Mouse (Mus musculus) Patski (cell line): Measurements from ENCODE around the gene Cuedc1. TPM values are rescaled to one million over a fixed set of nuclear protein-coding genes. Genes with fewer than 3 reads are reported as not detected.

Experiments used
- ATAC-seq: fragments of 100-300 bp; one replicate; pipeline ENCODE4 v1.8.0; 2021
- CTCF ChIA-PET: fragments of 350-600 bp; sonication (Branson Sonifier 250); formaldehyde crosslinking; loops from one replicate; lab custom pipeline; 2022; ENCODE audit warnings: inconsistent platforms; lab: Charles Lee
- POLR2A ChIA-PET: fragments of 350-600 bp; sonication (Branson Sonifier 250); formaldehyde crosslinking; loops from one replicate; lab custom pipeline; 2022; ENCODE audit warnings: antibody characterized with exemption, inconsistent platforms; lab: Charles Lee
- DNase-seq: peaks from one replicate; pipeline ENCODE4 v3.0.0-alpha.2; 2011; ENCODE audit warnings: low read depth, low spot score
- H3K27me3 ChIP-seq: fragments of 371-371 bp; one replicate; pipeline ENCODE4 v1.5.1; 2021
- CTCF ChIP-seq: fragments of 100-300 bp; IDR thresholded peaks from one replicate; pipeline ENCODE4 v1.5.1; 2021
- in situ Hi-C: fragments of 300-500 bp; cut with MboI; formaldehyde crosslinking; loops from 3 replicates; pipeline ENCODE4 v1.11.1; 2018; ENCODE audit warnings: low pct_unique_long_range_greater_than_20kb, mixed read lengths
- polyA plus RNA-seq: library from polyadenylated mRNA; unstranded; gene quantifications from one replicate; pipeline ENCODE4 v1.2.3, GENCODE M21; 2021

The Cuedc1 gene
- polyA plus RNA-seq, 1 experiment from 2014 or later: 42.0 TPM

DNA sequence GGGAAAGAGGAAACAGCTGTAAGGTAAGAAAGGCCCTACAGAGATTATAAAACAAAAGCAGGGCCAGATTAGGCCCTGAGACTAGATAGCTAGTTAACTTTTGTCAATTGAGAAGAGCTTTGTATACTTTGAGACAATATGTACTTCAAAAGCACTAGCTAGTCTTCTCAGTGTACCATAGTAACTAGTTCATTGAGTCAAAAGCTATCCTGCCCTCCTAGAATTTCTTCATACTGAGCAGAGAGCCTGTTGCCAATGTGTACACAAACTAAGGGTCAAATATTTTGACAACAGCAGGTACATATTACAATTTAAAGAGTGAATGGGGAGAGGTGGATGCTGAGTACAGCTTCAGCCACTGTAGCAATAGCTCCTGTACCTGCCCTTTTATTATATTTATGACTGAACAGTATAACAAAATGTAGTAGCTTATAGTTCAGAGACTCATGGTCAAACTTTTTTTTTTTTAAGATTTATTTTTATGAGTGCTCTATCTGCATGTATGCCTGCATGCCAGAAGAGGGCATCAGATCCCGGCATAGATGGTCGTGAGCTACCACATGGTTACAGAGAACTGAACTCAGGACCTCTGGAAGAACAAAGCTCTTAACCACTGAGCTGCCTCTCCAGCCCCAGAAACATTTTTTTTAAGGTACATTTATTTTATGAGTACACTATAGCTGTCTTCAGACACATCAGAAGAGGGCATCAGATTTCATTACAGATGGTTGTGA lies 35.8 kb upstream of the Cuedc1 start:
- ChIA-PET POLR2A (interaction anchor here (0.6 to 1.6 kb wide), 4 partner anchors 99 to 453 kb away, joined by 3 to 6 read pairs (median 4); no protein-coding TSS in a partner anchor), CTCF (interaction anchor here (0.7 to 4.6 kb wide), 11 partner anchors 9 to 153 kb away, joined by 3 to 58 read pairs (median 4); no protein-coding TSS in a partner anchor)
- DNase-seq: no peak
- peak; percentile 63 for TF ChIP-seq CTCF
- H3K27me3 ChIP-seq: no peaks in the 10 kb centered on the region
- in situ Hi-C loops: no loop called here
- ATAC-seq: no peak

DNA sequence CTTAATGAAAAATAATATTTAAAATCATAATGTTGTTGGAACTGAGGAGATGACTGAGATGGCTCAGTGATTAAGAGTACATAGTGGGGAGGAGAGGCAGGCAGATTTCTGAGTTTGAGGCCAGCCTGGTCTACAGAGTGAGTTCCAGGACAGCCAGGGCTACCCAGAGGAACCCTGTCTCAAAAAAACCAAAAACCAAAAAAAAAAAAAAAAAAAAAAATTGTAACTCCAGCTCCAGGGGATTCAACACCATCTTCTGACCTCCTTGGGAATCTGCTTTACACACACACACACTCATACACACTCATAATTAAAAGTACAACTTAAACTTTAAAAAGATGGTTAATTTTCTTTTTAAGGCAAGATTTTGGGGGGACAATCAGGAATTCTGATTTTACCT lies 32.1 kb upstream of the Cuedc1 start:
- ATAC-seq (no peak), DNase-seq (no peak)
- ChIA-PET POLR2A (no interaction called here), CTCF (interaction anchor here (1.2 to 1.9 kb wide), 5 partner anchors 13 to 131 kb away, joined by 3 to 7 read pairs (median 4); no protein-coding TSS in a partner anchor)
- H3K27me3 ChIP-seq: no peaks in the 10 kb centered on the region
- in situ Hi-C loops: no loop called here
- TF ChIP-seq CTCF: no peak

DNA sequence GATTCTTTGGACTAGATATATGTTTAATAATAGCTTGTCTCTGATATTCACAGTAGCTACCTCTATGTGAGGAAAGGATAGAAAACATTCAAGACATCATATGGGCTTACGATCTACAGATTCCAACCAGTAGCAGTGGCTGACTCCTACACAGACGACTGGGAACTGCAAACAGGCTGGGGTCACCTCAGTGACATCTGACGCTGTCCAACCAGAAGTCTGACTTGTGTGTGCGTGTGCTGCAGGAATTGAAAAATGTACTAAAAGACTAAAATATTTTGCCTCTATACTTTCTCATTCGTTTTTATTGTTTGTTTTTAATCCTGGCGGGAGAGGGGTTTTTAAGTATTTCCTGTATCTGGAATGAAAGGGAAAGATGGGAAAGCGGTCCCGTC lies 30.7 kb upstream of the Cuedc1 start:
- CTCF ChIA-PET: interaction anchor here (0.7 to 1.9 kb wide), 7 partner anchors 8 to 129 kb away, joined by 3 to 7 read pairs (median 4); no protein-coding TSS in a partner anchor
- H3K27me3 ChIP-seq: no peaks in the 10 kb centered on the region
- ATAC-seq (no peak), DNase-seq (no peak)
- no peak for TF ChIP-seq CTCF
- POLR2A ChIA-PET: interaction anchor here (0.5 to 3.1 kb wide), 6 partner anchors 10 to 1125 kb away, joined by 3 to 20 read pairs (median 5); no protein-coding TSS in a partner anchor
- in situ Hi-C loops: no loop called here

DNA sequence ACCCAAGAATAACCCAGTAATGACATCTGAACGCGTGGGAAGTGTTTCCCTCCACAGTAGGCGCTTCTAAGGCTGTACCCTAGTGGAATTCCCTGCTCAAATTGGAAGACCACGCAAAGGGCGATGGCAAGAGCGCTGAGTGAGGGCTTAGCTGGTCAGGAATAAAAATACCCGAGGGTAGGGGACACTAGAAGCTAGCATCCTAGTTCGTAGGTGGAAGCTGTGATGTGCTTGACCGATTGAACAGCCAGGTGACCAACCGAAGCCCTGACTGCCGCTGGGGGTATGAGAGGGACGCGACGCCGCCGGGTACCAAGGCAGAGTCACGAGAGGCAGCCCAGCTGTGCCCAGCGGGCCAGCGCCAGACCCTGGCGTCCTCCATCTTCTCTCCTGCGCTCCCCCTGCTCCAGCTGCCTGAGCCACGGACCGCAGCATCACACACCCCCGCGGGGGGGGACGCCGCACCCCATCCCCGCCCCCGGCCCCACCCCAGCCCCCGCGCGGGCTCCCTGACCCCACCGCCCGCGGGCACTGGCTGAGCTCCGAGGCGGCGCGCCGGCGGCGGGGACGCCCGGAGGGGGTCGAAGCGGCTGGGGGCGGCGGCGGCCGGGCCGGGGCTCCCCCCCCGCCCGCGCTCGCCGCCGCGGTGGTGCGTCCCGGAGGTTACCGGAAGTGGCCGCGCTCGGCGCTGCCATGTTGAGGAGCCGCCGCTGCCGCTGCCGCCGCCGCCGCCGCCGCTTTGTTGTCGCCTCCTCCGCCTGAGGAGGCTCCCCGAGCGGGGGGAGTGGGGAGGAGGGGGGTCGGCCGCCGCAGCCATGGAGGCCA lies 30.1 kb upstream of the Cuedc1 start, which contains the start of gene Vezf1:
Gene Vezf1, plus strand, starts transcription at position 694 of the 825 bp plus-strand sequence.
- DNase-seq (no peak), ATAC-seq (peak; percentile 71)
- ChIA-PET CTCF (interaction anchor here (0.7 to 1.8 kb wide), 4 partner anchors 9 to 129 kb away, joined by 3 to 6 read pairs (median 4); no protein-coding TSS in a partner anchor), POLR2A (interaction anchor here (0.5 to 3.1 kb wide), 7 partner anchors 10 to 1125 kb away, joined by 3 to 20 read pairs (median 4); no protein-coding TSS in a partner anchor)
- H3K27me3 ChIP-seq: no peaks in the 10 kb centered on the region
- in situ Hi-C loops: no loop called here
- TF ChIP-seq CTCF: no peak

DNA sequence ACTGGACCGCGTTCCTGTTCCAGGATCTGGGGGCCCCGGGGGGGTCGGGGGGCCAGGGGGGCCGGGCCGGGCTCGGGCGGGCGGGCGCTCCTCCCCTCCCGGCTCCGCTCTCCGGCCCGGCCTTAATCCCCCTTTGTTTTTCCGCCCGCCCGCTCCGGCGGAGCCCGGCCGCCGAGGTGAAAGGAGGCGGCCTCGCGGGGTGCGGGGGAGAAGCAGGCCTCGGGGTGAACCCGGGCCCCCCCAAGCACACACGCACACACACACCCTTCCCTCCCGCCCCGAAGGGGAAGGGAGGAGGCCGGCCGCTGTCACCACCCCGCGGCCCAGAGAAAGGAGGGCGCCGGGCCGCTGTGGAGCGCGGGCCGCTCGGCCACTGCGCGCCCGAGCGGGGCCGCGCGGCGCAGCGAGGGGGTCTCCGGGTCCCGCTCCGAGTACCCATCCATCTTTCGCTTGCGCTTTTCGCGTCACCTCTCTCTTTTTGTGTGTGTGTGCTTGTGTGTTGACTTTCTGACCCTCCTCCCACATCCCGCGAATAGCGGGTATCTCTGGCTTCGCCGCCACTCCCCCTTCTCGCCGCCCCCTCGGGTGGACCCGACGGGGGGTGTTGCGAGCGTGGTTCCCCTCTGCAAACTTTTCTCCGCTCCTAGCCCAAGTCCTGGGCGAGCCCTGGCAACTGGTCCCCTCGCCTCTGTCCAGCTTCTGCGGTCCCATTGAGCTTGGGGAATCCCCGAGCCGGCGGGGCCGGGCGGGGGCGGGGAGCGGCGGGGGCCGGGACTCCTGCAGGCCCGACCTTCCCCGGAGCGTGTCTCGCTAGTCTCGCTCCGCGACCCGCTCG lies 29.2 kb upstream of the Cuedc1 start:
- TF ChIP-seq CTCF: no peak
- POLR2A ChIA-PET: interaction anchor here (0.7 to 3.1 kb wide), 5 partner anchors 9 to 199 kb away, joined by 3 to 20 read pairs (median 4); no protein-coding TSS in a partner anchor
- in situ Hi-C loops: no loop called here
- CTCF ChIA-PET: interaction anchor here (0.8 to 4.9 kb wide), 6 partner anchors 10 to 128 kb away, joined by 3 to 27 read pairs (median 8); no protein-coding TSS in a partner anchor
- DNase-seq (no peak), ATAC-seq (peak; percentile 58)
- no peaks in the 10 kb centered on the region for H3K27me3 ChIP-seq

DNA sequence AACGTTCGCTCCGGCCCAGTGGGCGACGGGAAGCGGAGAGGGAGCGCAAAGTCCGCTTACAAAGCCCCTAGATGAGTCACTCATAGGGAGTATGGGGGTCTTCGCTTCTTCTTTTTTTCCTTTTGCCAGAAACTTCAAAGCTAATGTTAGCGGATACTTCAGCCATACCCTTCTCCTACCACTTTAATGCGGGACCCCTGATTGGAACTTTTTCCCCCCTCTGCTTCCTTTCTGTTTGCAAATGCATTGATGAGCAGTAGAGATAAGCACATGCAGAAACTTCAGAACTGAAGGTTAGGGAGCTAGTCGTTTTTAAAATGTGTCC lies 28.6 kb upstream of the Cuedc1 start:
- in situ Hi-C loops: no loop called here
- ChIA-PET POLR2A (interaction anchor here (0.6 to 3.1 kb wide), 7 partner anchors 10 to 119 kb away, joined by 3 to 20 read pairs (median 4); no protein-coding TSS in a partner anchor), CTCF (interaction anchor here (0.6 to 4.9 kb wide), 8 partner anchors 10 to 127 kb away, joined by 3 to 27 read pairs (median 6); no protein-coding TSS in a partner anchor)
- DNase-seq (no peak), ATAC-seq (no peak)
- no peak for TF ChIP-seq CTCF
- no peaks in the 10 kb centered on the region for H3K27me3 ChIP-seq

DNA sequence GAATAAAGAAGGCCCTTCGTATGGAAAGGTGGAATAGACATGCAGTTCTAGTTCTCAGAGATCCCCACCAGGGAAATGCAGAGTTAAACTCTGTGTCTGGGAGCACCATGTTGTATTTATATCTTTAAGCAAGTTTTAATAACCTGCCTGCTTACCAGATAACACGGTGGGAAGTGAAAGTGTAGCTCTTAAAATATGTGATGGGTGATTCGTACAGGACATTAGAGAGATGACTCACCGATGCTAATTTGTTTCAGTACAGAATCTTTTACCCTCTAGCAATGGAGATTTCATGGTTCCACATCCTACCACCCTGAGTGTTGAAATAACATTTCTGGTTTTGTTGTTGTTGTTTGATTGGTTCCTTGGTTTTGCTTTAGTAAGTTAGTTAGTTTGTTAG lies 27.5 kb upstream of the Cuedc1 start:
- in situ Hi-C loops: no loop called here
- no peak for ATAC-seq
- no peak for DNase-seq
- CTCF ChIA-PET: interaction anchor here (1.0 to 4.9 kb wide), 14 partner anchors 11 to 153 kb away, joined by 3 to 27 read pairs (median 5); partner anchors contain the start of gene Mrps23
- no peaks in the 10 kb centered on the region for H3K27me3 ChIP-seq
- TF ChIP-seq CTCF: no peak
- POLR2A ChIA-PET: interaction anchor here (0.6 to 3.1 kb wide), 10 partner anchors 9 to 134 kb away, joined by 3 to 20 read pairs (median 4); partner anchors contain the start of gene Mrps23

DNA sequence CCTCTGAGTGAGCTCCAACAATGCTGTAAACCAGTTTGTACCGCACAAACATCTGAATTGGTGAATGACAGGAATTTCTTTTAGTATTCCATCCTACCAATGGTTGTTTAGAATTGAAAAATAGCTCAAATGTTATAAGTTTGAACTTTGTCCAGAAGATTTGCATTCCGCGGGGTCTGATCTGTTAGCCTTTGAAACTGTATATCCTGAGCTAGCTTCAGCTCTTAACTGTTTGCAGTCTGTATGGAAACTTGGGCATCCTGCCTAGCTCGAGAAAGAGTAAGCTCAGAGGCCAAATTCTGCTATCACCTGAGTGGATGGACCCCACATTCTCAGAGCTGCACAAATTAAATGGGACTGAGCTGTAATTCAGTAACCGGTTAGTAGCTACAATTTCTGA lies 26.7 kb upstream of the Cuedc1 start:
- DNase-seq: no peak
- H3K27me3 ChIP-seq: no peaks in the 10 kb centered on the region
- CTCF ChIA-PET: interaction anchor here (1.0 to 4.9 kb wide), 17 partner anchors 9 to 152 kb away, joined by 3 to 27 read pairs (median 4); partner anchors contain the start of gene Mrps23
- ATAC-seq: no peak
- POLR2A ChIA-PET: interaction anchor here (0.6 to 3.0 kb wide), 8 partner anchors 13 to 881 kb away, joined by 3 to 11 read pairs (median 4); partner anchors contain the start of gene Mrps23
- TF ChIP-seq CTCF: no peak
- in situ Hi-C loops: no loop called here

DNA sequence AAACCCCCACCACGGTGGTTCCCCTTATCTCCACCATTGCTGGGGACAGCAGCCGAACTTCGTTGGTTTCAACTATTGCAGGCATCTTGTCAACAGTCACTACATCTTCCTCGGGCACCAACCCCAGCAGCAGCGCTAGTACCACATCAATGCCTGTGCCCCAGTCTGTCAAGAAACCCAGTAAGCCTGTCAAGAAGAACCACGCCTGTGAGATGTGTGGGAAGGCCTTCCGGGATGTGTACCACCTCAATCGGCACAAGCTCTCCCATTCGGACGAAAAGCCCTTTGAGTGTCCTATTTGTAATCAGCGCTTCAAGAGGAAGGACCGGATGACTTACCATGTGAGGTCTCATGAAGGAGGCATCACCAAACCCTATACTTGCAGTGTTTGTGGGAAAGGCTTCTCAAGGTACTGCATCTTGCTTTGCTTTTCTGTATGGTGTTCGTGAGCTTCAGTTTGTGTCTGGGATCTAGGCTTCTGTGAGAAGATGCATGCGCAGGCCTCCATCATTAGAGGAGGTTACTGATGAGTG lies 24.4 kb upstream of the Cuedc1 start:
- in situ Hi-C loops: no loop called here
- DNase-seq: no peak
- ChIA-PET CTCF (interaction anchor here (4.9 kb wide), 1 partner anchor 88 kb away, joined by 27 read pairs; no protein-coding TSS in a partner anchor), POLR2A (interaction anchor here (1.7 kb wide), 1 partner anchor 11 kb away, joined by 5 read pairs; no protein-coding TSS in a partner anchor)
- ATAC-seq: no peak
- H3K27me3 ChIP-seq: no peaks in the 10 kb centered on the region
- TF ChIP-seq CTCF: no peak
